Mouse (Mus musculus) limb, embryonic 13.5 days (tissue): ENCODE data around the gene Efs. TPM values are rescaled to one million over a fixed set of nuclear protein-coding genes. Genes with fewer than 3 reads are reported as not detected.
"Not testable (repeated sequence)": the region's sequence is repeated elsewhere in the genome, so short reads cannot be mapped to it uniquely, and the experiment has no call there.

Experiments
- ATAC-seq: fragments of 200-750 bp; cut with Nextera tagmentation; 2 replicates; pipeline ENCODE4 v1.8.0; 2017; ENCODE audit warnings: low read depth, moderate number of reproducible peaks, moderate TSS enrichment; ENCODE audit not compliant: low FRiP score
- H3K27ac ChIP-seq: fragments of 300-500 bp; sonication (generic); 2 replicates; pipeline ENCODE4 v1.5.1; 2015; ENCODE audit warnings: inconsistent platforms, mild to moderate bottlenecking, moderate library complexity
- H3K27me3 ChIP-seq: fragments of 300-500 bp; sonication (generic); 2 replicates; pipeline ENCODE4 v1.6.1; 2015; ENCODE audit warnings: mild to moderate bottlenecking, inconsistent platforms
- H3K36me3 ChIP-seq: fragments of 300-500 bp; sonication (generic); 2 replicates; pipeline ENCODE4 v1.6.1; 2015; ENCODE audit warnings: inconsistent platforms, mild to moderate bottlenecking, moderate library complexity
- H3K4me1 ChIP-seq: fragments of 300-500 bp; sonication (generic); 2 replicates; pipeline ENCODE4 v1.6.1; 2015; ENCODE audit warnings: inconsistent platforms
- H3K4me2 ChIP-seq: fragments of 300-500 bp; sonication (generic); replicated peaks from 2 replicates; pipeline ENCODE4 v1.6.1; 2015; ENCODE audit warnings: inconsistent platforms, mild to moderate bottlenecking, moderate library complexity
- H3K4me3 ChIP-seq: fragments of 300-500 bp; sonication (generic); 2 replicates; pipeline ENCODE4 v1.5.1; 2015; ENCODE audit warnings: moderate library complexity, mild to moderate bottlenecking, inconsistent platforms
- H3K9ac ChIP-seq: fragments of 300-500 bp; sonication (generic); 2 replicates; pipeline ENCODE4 v1.6.1; 2015; ENCODE audit warnings: mild to moderate bottlenecking, inconsistent platforms
- H3K9me3 ChIP-seq: fragments of 300-500 bp; sonication (generic); 2 replicates; pipeline ENCODE4 v1.6.1; 2016; ENCODE audit warnings: inconsistent platforms
- WGBS: fragments of 180-500 bp; shearing (Covaris S2); methylation state at CpG from one replicate; pipeline ENCODE4 v1.1.7; 2015; 5-methylcytosine and 5-hydroxymethylcytosine counted together
- polyA plus RNA-seq: library from polyadenylated mRNA; unstranded; fragments of >200 nt; fragmentation: Nextera tagmentation; extraction: Ambion mirVana; gene quantifications from 2 replicates; pipeline ENCODE4 v1.2.1, GENCODE M21; 2015

Gene Efs
- polyA plus RNA-seq, 1 experiment from 2014 or later: 50.4 TPM

DNA sequence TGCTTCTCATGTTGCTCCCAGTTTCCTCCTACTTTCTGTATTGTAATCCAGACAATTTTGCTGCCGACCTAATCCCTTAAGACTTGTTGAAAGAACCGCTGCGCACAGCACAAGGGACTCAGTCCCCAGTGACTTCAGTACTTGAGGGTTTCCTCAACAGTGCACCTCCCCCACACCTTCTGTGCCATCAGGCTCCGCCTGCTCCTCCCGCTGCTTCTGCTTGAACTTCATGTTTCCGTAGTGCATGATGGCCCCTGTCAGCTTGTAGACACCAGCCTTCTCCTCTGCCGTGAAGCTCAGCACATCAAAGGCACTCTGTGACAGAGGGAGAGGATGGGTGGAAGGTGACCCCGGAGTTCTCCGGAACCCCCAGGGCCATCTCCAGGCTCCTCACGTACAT lies 34.8 kb upstream of the Efs start:
- ATAC-seq: no peak
- 79% methylated on average over 10 of the region's 10 CpGs for WGBS
- H3K9ac ChIP-seq: no peak overlapping the region

DNA sequence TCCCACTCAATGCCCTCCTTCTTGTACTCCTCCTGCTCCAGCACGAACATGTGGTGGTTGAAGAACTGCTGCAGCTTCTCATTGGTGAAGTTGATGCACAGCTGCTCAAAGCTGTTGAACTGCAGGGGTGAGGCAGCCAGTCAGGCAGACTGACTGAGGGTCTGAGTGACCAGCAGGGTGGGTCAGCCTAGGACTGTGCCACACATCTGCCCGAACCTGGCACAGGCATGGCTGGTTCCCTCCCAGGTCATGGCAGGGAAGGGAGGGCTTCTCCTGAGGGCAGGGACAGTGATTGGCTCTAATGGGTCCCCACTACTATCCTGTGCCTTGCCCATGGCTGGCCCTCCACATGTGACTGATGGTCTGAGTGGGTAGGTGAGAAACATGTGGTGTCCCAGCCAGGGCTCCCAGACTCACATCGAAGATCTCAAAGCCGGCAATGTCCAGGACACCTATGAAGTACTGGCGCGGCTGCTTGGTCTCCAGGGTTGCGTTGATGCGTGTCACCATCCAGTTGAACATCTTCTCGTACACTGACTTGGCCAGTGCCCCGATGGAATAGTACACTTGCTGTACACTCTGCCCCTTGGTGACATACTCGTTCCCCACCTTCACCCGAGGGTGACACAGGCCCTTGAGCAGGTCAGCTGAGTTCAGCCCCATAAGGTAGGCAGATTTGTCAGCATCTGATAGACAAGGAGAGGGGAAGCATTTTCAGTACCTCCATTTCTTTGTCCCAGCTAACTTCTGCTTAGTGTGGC lies 34.1 kb upstream of the Efs start:
- H3K4me3 ChIP-seq, H3K27me3 ChIP-seq, H3K36me3 ChIP-seq, H3K4me1 ChIP-seq, H3K27ac ChIP-seq, H3K4me2 ChIP-seq, H3K9ac ChIP-seq, H3K9me3 ChIP-seq, ATAC-seq: not testable (repeated sequence)
- WGBS: 93% methylated on average over 12 of the region's 12 CpGs

More for the DNA sequence above, 34.8 kb upstream of the Efs start:
- Histone ChIP-seq H3K4me3 (no peak overlapping the region), H3K27ac (no peak overlapping the region), H3K9me3 (no peaks in the 10 kb centered on the region), H3K27me3 (0 out of 2 replicates have a peak, but pooled peaks cover 3% of the 10 kb centered on the region), H3K4me2 (no peak overlapping the region), H3K4me1 (no peaks in the 10 kb centered on the region), H3K36me3 (no peaks in the 10 kb centered on the region)

DNA sequence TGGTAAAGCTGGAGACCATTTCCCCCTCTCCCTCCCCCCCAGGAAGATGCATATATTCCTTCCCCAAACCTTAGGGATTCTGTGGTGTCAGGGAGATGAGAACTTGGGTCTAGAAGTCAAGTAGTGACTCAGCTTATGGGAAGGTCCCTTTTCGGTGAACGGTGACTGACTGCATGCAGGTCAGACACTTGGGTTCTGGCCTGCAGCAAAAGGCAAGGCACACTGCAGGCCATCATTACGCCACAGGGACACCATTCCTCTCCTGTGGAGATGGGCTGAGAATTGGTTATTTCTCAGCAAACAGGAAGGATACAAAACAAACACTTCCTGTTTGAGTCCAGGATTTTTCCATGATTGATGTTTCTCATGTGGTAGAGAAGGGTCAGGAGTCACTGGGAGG lies 33.3 kb upstream of the Efs start:
- no peak overlapping the region for H3K4me3 ChIP-seq
- H3K9ac ChIP-seq: no peak overlapping the region
- no peaks in the 10 kb centered on the region for H3K9me3 ChIP-seq
- no peak overlapping the region for H3K27ac ChIP-seq
- no peak for ATAC-seq
- H3K27me3 ChIP-seq: no peaks in the 10 kb centered on the region
- no peaks in the 10 kb centered on the region for H3K36me3 ChIP-seq
- no peaks in the 10 kb centered on the region for H3K4me1 ChIP-seq
- H3K4me2 ChIP-seq: no peak overlapping the region
- WGBS: 87% methylated on average over 3 of the region's 3 CpGs

DNA sequence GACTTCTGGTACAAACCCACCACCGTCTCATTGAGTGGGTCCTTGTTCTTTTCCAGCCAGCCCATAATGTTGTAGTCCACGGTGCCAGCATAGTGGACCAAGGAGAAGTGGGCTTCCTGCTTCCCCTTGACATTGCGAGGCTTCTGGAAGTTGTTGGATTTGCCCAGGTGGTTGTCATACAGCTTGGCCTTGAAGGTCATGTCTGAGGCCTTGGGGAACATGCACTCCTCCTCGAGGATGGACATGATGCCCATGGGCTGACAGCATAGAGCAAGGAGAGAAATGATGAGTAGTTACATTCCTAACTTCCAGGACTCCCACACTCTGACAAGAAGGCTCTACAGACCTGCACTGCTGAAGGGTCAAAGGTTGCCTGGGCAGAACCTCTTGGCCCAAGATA lies 32.6 kb upstream of the Efs start:
- Histone ChIP-seq H3K27me3 (no peaks in the 10 kb centered on the region), H3K4me1 (no peaks in the 10 kb centered on the region), H3K9me3 (no peaks in the 10 kb centered on the region), H3K9ac (no peak overlapping the region), H3K27ac (no peak overlapping the region), H3K4me2 (no peak overlapping the region), H3K36me3 (no peaks in the 10 kb centered on the region), H3K4me3 (no peak overlapping the region)
- ATAC-seq: no peak
- 85% methylated on average over 4 of the region's 4 CpGs for WGBS

DNA sequence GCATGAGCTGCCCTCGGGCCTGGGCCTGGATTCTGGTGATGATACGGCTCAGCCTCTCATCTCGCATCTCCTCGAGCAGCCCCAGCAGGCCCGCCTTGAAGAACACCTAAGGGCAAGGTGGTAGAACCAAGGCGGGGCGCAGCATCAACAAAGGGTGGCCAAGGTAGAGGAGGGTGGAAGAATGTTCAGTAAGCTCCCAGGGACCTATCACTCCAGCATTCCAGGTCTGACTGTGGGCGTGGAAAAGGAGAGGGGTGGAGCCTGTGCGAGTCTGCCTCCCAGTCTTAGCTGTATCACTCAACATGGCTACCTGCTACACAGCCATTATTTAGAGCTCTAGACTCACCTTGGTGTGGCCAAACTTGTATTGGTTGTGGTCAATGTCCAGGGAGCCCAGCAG lies 30.6 kb upstream of the Efs start:
- Histone ChIP-seq H3K4me1 (no peaks in the 10 kb centered on the region), H3K9me3 (no peaks in the 10 kb centered on the region), H3K4me2 (no peak overlapping the region), H3K4me3 (no peak overlapping the region), H3K36me3 (no peaks in the 10 kb centered on the region), H3K9ac (no peak overlapping the region), H3K27ac (no peak overlapping the region), H3K27me3 (no peaks in the 10 kb centered on the region)
- 83% methylated on average over 9 of the region's 9 CpGs for WGBS
- no peak for ATAC-seq

DNA sequence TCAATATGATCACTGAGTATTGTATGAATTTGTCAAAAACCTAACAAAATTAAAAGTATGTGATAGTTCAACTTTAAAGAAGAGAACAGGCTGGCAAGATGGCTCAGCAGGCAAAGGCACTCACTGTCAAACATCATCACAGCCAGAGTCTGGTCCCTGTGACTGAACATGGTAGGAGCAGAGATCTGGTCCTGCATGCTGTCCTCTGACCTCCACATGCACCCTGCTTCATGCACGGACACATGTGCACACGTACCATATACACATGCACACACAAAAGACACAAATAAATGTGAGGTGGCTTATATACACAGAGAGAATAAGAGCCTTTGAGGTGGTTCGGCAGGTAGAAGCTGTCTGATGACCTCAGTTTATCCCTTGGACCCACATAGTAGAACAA lies 29.6 kb upstream of the Efs start:
- Histone ChIP-seq H3K4me1 (no peaks in the 10 kb centered on the region), H3K4me2 (no peak overlapping the region), H3K27ac (no peak overlapping the region), H3K36me3 (no peaks in the 10 kb centered on the region), H3K27me3 (0 out of 2 replicates have a peak, but pooled peaks cover 3% of the 10 kb centered on the region), H3K9ac (no peak overlapping the region), H3K4me3 (no peak overlapping the region), H3K9me3 (no peaks in the 10 kb centered on the region)
- ATAC-seq: no peak
- WGBS: 87% methylated on average over 3 of the region's 3 CpGs

DNA sequence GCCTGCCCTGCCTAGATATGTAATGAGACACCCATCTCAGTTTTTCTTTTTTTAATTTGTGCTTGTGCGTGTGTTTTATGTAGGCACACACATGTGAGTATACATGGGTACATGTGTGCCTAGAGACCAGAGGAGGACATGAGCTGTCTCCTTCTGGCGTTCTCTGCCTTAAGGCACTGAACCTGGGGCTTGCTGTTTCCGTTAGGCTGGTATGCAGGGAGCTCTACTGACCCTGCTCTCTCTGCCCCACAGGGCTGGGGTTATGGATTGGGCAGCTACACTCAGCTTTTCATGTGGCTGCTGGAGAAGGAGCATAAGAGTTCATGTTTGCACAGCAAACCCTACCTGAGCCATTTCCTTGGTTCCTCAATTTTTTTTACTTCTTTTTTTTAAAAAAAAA lies 28.5 kb upstream of the Efs start:
- no peak for ATAC-seq
- 0 out of 2 replicates have a peak, but pooled peaks cover 8% of the 10 kb centered on the region for H3K27me3 ChIP-seq
- no peaks in the 10 kb centered on the region for H3K4me1 ChIP-seq
- no peaks in the 10 kb centered on the region for H3K9me3 ChIP-seq
- H3K9ac ChIP-seq: no peak overlapping the region
- H3K4me3 ChIP-seq: no peak overlapping the region
- no peak overlapping the region for H3K4me2 ChIP-seq
- WGBS: 65% methylated on average over 3 of the region's 3 CpGs
- H3K36me3 ChIP-seq: no peaks in the 10 kb centered on the region
- H3K27ac ChIP-seq: no peak overlapping the region

DNA sequence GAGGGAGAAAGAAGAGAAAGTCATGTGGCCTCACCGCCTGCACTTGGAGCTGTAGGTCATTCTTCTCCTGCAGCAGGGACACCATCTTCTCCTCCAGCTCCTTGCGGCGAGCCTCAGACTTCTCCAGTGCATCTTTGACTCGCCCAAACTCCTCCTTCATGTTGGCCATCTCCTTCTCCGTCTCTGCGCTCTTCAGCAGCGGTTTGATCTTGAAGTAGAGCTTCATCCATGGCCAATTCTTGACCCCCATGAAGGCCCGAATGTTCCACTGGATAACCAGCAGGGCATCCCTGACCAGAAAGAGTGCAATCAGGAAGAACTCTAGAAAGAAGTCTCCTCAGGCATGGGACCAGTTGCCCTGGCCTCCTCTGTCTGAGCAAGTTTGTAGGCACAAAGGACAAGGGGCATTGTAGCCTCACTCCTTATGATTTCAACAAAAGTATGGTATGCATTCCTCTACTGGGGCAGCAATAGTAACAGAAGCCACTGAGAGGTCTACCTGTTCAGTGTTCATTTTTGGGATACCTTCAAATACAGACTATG lies 27.8 kb upstream of the Efs start:
- 0 out of 2 replicates have a peak, but pooled peaks cover 8% of the 10 kb centered on the region for H3K27me3 ChIP-seq
- H3K4me3 ChIP-seq: no peak overlapping the region
- H3K4me1 ChIP-seq: no peaks in the 10 kb centered on the region
- H3K36me3 ChIP-seq: no peaks in the 10 kb centered on the region
- no peaks in the 10 kb centered on the region for H3K9me3 ChIP-seq
- no peak overlapping the region for H3K4me2 ChIP-seq
- no peak for ATAC-seq
- H3K27ac ChIP-seq: no peak overlapping the region
- H3K9ac ChIP-seq: no peak overlapping the region
- 90% methylated on average over 8 of the region's 8 CpGs for WGBS

DNA sequence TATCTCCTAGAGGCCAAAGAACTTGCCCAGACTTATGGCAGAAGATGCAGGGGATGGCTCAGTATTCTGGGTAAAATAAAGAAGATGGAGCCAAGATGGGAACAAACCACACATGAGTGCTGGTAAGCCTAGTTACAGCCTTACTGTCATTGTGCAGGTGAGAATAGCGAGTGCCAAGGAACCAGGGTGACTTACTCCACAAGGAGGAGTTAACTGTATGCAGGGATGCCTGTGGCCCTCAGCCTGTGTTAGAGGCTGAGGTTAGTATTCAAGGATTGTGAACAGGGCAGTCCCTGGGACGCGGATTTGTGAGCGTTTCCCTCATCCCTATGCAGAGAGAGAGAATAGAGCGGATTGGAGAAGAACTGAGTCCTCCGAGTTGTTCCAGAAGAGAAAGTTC lies 25.7 kb upstream of the Efs start:
- Histone ChIP-seq H3K4me3 (no peak overlapping the region), H3K9me3 (no peaks in the 10 kb centered on the region)
- WGBS: 89% methylated on average over 6 of the region's 6 CpGs

DNA sequence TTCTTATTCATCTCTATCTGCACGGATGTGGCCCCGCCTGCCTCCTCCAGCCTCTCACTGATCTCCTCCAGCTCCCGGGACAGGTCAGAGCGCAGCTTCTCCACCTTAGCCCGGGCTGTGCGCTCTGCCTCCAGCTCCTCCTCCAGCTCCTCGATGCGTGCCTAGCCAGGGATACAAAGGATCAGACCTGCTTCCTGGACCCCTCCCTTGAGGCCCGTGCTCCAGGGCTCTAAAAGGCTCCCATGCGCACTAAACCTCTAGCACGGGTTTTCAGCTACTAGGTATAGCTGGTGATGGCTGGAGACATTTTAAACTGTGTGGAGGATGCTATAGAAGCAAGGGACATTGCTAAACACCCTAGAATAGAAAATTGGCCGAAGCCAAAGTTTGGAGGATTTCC lies 24.6 kb upstream of the Efs start:
- Histone ChIP-seq H3K4me3 (no peak overlapping the region), H3K9me3 (no peaks in the 10 kb centered on the region), H3K4me2 (no peak overlapping the region), H3K36me3 (no peaks in the 10 kb centered on the region), H3K4me1 (no peaks in the 10 kb centered on the region), H3K27me3 (0 out of 2 replicates have a peak, but pooled peaks cover 8% of the 10 kb centered on the region), H3K27ac (no peak overlapping the region), H3K9ac (no peak overlapping the region)
- 63% methylated on average over 12 of the region's 12 CpGs for WGBS
- no peak for ATAC-seq

More for the DNA sequence above, 25.7 kb upstream of the Efs start:
- Histone ChIP-seq H3K27me3 (0 out of 2 replicates have a peak, but pooled peaks cover 8% of the 10 kb centered on the region), H3K4me1 (no peaks in the 10 kb centered on the region), H3K27ac (no peak overlapping the region), H3K4me2 (no peak overlapping the region), H3K36me3 (no peaks in the 10 kb centered on the region), H3K9ac (no peak overlapping the region)
- no peak for ATAC-seq

DNA sequence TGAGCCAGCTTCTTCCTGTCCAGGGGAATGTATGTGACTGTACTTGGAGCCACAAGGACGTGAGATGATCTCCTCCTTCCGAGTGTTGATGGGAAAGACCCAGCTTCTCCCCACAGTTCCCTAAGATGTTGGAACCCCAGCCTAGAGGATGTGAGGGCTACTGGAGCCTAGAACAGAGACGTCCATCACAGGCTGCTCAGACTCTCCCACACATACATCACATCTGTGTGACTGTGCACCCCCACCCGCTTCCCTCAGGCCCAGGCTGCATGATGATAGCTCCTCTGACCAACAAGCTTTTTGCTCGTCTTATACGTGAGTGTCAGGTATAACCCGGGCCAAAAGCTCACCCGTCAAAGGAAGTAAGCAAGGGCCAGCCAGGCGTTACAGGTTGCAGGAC lies 22.9 kb upstream of the Efs start:
- no peaks in the 10 kb centered on the region for H3K4me1 ChIP-seq
- no peak overlapping the region for H3K4me2 ChIP-seq
- no peaks in the 10 kb centered on the region for H3K36me3 ChIP-seq
- no peak overlapping the region for H3K4me3 ChIP-seq
- no peak overlapping the region for H3K27ac ChIP-seq
- no peak for ATAC-seq
- WGBS: 85% methylated on average over 9 of the region's 9 CpGs
- no peak overlapping the region for H3K9ac ChIP-seq
- 0 out of 2 replicates have a peak, but pooled peaks cover 8% of the 10 kb centered on the region for H3K27me3 ChIP-seq
- no peaks in the 10 kb centered on the region for H3K9me3 ChIP-seq

DNA sequence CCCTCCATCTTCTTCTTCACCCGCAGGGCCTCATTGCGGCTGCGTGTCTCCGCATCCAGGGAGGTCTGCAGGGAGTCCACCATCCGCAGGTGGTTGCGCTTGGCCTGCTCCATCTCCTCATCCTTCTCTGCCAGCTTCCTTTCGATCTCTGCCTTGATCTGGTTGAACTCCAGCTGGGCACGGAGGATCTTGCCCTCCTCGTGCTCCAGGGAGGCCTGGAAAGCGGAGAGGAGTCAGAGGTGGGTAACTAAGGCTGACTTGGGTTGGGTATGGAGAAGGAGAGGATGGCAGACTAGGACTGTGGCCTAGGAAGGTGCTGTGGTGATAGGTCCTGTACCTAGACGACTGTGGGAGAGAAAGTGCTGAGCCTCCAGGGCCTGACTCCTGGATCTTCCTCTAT lies 21.1 kb upstream of the Efs start:
- WGBS: 86% methylated on average over 11 of the region's 11 CpGs
- H3K9ac ChIP-seq: not testable (repeated sequence)

More for the DNA sequence above, 21.1 kb upstream of the Efs start:
- not testable (repeated sequence) for H3K36me3 ChIP-seq, H3K9me3 ChIP-seq, ATAC-seq, H3K4me2 ChIP-seq, H3K4me3 ChIP-seq, H3K4me1 ChIP-seq, H3K27ac ChIP-seq, H3K27me3 ChIP-seq
